Mouse (Mus musculus) embryo, embryonic 10.5 days (tissue): ENCODE data around the gene Slc5a5.
A peak's percentile ranks its signal among the peaks of the same experiment; 100 is the strongest.
"Not testable (repeated sequence)": the region's sequence is repeated elsewhere in the genome, so short reads cannot be mapped to it uniquely, and the experiment has no call there.

Experiments used
- DNase-seq: peaks from one replicate; pipeline ENCODE4 v3.0.0-alpha.2; 2015; ENCODE audit warnings: low spot score

Slc5a5 gene

DNA sequence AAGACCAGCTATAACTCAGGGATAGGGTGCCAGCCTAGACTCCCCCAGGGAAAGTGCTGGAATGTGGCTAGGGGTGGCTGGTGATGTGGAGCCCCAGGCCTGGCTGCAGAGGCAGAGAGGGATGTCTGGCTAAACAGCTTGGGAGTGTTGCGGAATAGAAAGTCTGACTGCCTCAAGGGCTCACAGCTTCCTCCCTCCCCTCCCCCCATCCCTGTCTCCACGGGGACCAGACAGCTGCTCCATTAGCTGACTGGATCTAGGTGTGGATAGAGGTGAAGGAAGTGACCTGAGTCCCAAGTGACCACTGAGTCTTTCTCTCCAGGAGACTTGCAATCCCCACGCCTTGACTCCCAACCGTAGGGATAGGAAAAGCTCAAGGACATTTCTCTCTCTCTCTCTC lies 10.6 kb upstream of the Slc5a5 start:
- no peak for DNase-seq

- no peak for DNase-seq
Measured at GRCm38 (mm10) chr8:70902211-70902610, 9.7 kb upstream of the Slc5a5 start.

DNA sequence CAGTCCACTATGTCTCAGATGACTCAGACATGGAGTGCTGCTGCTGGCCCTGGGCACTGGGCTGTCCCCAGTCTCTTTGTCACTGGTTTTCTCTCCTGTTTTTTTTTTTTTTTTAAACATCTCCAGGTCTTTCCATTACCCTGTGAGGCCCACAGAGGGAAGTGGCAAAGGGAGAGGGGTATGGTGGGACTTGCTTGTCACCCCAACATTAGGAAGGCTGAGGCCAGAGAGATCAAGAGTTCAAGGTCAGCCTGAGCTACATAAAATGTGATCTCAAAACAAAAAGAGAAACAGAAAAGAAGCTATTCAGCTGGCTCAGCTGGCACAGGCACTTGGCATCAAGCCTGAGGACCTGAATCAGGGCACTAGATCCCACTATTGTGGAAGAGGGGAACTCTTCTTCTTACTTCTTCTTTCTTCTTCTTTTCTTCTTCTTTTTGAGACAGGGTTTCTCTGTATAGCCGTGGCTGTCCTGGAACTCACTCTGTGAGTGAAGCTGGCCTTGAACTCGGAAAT lies 8.4 kb upstream of the Slc5a5 start:
- no peak for DNase-seq

DNA sequence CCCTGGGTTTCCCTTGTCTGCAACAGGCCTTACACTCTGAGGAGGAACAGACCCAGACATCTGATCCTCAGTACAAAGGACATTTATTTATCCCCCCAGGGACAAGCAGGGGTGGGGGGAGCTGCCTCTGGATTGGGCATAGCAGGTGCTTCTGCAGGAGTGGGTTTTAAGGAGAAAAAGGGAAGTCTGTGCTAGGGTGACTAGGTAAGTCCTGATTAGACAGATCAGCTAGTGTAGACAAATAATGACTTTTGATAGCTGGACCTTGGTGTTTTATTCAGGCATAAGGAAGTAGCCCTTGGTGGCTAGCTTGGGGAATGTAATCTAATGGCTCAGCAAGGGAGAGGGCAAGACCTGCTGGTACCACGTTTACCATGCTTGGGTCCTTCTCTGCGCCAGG lies 6.7 kb upstream of the Slc5a5 start:
- no peak for DNase-seq

DNA sequence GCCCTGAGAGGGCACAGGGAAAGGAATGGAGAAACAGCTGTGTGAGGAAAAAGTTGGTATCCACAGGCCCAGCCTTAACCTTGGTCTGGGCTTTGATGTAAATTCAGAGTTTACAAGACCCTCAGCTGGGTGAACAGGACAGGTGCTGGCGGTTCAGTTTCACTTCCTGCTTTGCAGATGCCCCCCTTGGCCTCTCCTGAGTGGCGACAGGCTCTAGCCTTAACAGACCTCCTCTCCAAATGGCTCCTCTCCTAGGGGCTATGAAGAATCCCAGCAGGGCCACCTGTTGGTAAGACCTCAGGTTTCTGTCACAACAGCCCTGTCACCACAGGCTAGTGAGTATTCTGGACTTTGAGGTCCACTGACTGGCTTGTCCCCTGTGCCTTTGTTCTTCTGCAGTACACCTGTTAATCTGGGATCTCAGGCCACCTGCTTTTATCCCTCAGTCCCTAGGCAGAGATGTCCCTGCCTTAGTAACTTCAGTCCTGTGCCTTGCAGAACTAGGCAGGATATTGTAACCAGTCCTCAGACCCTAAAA lies 6.2 kb upstream of the Slc5a5 start:
- no peak for DNase-seq

- DNase-seq = peak; percentile 93
Measured at GRCm38 (mm10) chr8:70897681-70898413, 5.3 kb upstream of the Slc5a5 start.

DNA sequence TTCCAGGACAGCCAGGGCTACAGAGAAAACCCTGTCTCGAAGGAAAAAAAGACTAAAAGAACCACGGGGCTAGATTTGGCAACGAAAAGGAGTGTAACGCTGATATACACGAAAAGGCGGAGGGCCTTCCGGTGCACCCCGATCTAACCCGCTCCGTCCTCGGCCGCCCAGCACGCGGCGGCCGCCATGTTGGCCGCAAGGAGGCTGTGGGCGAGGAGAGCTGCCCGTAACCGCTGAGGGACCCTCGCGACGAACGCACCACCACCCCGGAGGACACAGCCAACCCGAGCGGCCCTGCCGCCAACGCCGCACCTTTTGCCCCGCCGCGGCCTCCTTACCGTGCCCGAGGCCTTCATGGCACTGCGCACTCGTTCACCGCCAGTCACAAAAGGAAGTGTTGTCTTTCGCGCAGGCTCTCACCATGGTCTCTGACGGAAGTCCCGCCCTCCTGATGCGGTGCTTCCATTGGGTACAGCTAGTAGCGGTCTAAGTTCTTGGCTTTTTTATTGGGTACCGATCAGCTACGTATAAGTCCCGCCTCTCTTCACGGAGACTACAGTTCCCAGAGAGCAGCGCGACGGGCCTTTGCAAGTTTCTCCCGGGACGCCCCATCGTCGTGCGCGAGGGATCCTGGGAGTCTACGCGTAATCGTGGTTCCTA lies 4.6 kb upstream of the Slc5a5 start, which contains the start of gene Rpl18a:
Gene Rpl18a, minus strand, starts transcription at position 392 of the 660 bp plus-strand sequence.
- DNase-seq = peak; percentile 99

DNA sequence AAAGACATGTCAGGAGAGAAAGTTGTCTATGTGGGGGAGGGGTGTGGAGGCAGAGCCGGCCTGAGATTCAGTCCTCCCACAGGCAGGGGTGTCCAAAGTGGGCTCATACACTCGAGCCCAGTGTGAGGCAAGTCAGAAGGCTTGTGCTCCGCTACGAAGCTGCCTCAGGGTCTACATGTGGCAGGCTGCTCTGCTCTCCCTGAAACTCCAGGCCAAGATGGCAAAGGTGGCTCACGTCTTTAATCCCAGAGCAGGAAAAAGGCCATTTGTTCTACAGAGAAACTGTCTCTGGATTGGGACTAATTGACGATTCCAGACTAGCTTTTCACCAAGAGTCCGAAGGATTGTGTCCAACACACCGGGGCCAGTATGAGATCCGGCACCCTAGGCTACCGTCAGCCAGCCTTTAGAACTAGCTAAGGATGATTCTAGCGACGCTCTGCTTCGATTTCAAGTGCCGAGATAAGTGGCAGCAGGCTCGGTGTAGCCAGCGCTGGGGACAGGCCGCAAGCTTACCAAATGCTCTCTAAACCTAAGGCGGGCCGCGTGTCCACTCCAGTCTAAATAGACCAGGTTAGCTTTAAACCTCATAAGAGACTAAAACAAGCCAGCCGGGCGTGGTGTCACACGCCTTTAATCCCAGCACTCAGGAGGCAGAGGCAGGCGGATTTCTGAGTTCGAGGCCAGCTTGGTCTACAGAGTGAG lies 3.9 kb upstream of the Slc5a5 start:
- no peak for DNase-seq

- not testable (repeated sequence) for DNase-seq
Measured at GRCm38 (mm10) chr8:70895571-70896259, 3.2 kb upstream of the Slc5a5 start.

- no peak for DNase-seq
Measured at GRCm38 (mm10) chr8:70894771-70895545, 2.4 kb upstream of the Slc5a5 start.

GRCm38 (mm10) chr8:70894385-70894720 lies 1.8 kb upstream of the Slc5a5 start:
- no peak for DNase-seq

DNA sequence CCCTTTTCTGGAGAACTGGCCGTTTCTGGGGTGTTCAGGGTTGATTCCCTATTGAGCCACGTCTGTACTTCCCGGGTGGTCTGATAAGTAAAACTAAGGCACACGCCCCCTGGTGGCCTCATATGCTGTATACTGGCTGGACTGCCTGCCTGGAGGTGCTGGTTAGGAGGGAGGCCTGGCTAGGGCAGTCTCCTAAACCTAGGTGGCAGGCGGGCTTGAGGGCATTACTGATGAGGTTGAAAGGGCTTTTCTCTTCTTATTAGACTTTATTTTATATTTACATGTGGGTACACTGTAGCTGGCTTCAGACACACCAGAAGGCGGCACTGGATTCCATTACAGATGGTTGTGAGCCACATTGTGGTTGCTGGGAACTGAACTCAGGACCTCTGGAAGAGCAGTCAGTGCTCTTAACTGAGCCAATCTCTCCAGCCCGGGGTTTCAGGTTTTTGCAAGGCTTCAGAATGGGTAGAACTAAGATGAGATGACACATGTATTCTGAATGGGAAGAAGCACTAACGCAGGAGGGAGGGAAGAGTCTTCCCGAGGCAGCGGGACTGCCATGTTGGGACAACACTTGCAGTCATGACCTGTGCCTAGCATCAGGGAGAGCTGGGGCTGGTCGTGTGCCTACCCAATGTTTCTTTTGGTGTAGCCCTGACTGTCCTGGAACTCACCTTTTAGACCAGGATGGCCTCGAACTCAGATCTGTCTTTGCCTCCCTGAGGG lies 1.3 kb upstream of the Slc5a5 start:
- peak; percentile 93 for DNase-seq

GRCm38 (mm10) chr8:70892896-70893655 lies 519 bp upstream of the Slc5a5 start:
- DNase-seq = peak; percentile 40

DNA sequence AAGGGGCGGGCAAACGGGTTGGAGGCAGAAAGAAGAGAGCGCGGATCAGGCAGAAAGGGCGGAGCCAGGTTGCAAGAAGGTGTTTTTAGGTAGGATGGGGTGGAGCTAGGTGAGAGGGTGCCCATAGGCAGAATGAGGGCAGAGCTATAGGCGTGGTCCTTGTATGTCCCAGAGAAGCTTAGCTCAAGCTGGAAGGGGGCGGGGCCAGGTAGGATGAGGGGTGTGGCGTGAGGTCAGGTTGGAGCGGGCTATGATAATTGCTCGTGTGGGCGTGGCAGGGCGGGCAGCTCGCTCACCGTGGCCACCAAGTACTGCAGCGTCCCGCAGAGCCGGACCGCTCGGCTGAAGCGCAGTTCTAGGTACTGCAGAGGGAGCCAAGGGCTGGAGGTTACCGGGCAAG lies 1.2 kb downstream of the Slc5a5 start:
- DNase-seq = peak; percentile 40

- no peak for DNase-seq
Measured at GRCm38 (mm10) chr8:70890656-70891055, 1.9 kb downstream of the Slc5a5 start.

GRCm38 (mm10) chr8:70887669-70888068 lies 4.9 kb downstream of the Slc5a5 start:
- DNase-seq = peak; percentile 57

- peak; percentile 60 for DNase-seq
Measured at GRCm38 (mm10) chr8:70885612-70886011, 6.9 kb downstream of the Slc5a5 start.

- no peak for DNase-seq
Measured at GRCm38 (mm10) chr8:70884683-70885082, 7.9 kb downstream of the Slc5a5 start.

GRCm38 (mm10) chr8:70884186-70884585 lies 8.4 kb downstream of the Slc5a5 start:
- DNase-seq = no peak

- DNase-seq = no peak
Measured at GRCm38 (mm10) chr8:70880546-70880945, 12.0 kb downstream of the Slc5a5 start.
